Mouse (Mus musculus) neural tube, embryonic 11.5 days (tissue): ENCODE data around the gene Baz1b. TPM values are rescaled to one million over a fixed set of nuclear protein-coding genes. Genes with fewer than 3 reads are reported as not detected.

Experiments used
- ATAC-seq: fragments of 200-750 bp; cut with Nextera tagmentation; 2 replicates; pipeline ENCODE4 v1.8.0; 2017; ENCODE audit warnings: moderate number of reproducible peaks, mild to moderate bottlenecking, moderate TSS enrichment, moderate library complexity; ENCODE audit not compliant: insufficient read depth, low FRiP score, low TSS enrichment
- DNase-seq: peaks from one replicate; pipeline ENCODE4 v3.0.0-alpha.2; 2015; ENCODE audit warnings: low spot score
- H3K27ac ChIP-seq: fragments of 300-500 bp; sonication (generic); 2 replicates; pipeline ENCODE4 v1.5.1; 2014; ENCODE audit warnings: low read depth, mild to moderate bottlenecking, low read length
- H3K27me3 ChIP-seq: fragments of 300-500 bp; sonication (generic); 2 replicates; pipeline ENCODE4 v1.6.1; 2014; ENCODE audit warnings: mild to moderate bottlenecking, low read length, mixed read lengths; ENCODE audit not compliant: control insufficient read depth, insufficient read depth
- H3K36me3 ChIP-seq: fragments of 300-500 bp; sonication (generic); 2 replicates; pipeline ENCODE4 v1.6.1; 2014; ENCODE audit warnings: mild to moderate bottlenecking, low read length, moderate library complexity, mixed read lengths; ENCODE audit not compliant: control insufficient read depth, insufficient read depth
- H3K4me1 ChIP-seq: fragments of 300-500 bp; sonication (generic); 2 replicates; pipeline ENCODE4 v1.6.1; 2014; ENCODE audit warnings: low read length, mixed read lengths; ENCODE audit not compliant: control insufficient read depth, insufficient read depth
- H3K4me2 ChIP-seq: fragments of 300-500 bp; sonication (generic); 2 replicates; pipeline ENCODE4 v1.6.1; 2014; ENCODE audit warnings: low read depth, mild to moderate bottlenecking, moderate library complexity
- H3K4me3 ChIP-seq: fragments of 300-500 bp; sonication (generic); 2 replicates; pipeline ENCODE4 v1.5.1; 2014; ENCODE audit warnings: low read depth, low read length
- H3K9ac ChIP-seq: fragments of 300-500 bp; sonication (generic); 2 replicates; pipeline ENCODE4 v1.6.1; 2014; ENCODE audit warnings: mild to moderate bottlenecking, low read length
- H3K9me3 ChIP-seq: fragments of 300-500 bp; sonication (generic); 2 replicates; pipeline ENCODE4 v1.6.1; 2016; ENCODE audit warnings: low read length; ENCODE audit not compliant: control insufficient read depth
- WGBS: fragments of 180-500 bp; shearing (Covaris S2); extraction: QIAGEN DNeasy Blood & Tissue Kit; methylation state at CpG from one replicate; pipeline ENCODE4 v1.1.7; 2014; 5-methylcytosine and 5-hydroxymethylcytosine counted together
- polyA plus RNA-seq: library from polyadenylated mRNA; unstranded; fragments of >200 nt; fragmentation: Nextera tagmentation; extraction: Ambion mirVana; gene quantifications from 2 replicates; pipeline ENCODE4 v1.2.1, GENCODE M21; 2014

Baz1b gene
- polyA plus RNA-seq, 1 experiment from 2014 or later: 60.3 TPM

DNA sequence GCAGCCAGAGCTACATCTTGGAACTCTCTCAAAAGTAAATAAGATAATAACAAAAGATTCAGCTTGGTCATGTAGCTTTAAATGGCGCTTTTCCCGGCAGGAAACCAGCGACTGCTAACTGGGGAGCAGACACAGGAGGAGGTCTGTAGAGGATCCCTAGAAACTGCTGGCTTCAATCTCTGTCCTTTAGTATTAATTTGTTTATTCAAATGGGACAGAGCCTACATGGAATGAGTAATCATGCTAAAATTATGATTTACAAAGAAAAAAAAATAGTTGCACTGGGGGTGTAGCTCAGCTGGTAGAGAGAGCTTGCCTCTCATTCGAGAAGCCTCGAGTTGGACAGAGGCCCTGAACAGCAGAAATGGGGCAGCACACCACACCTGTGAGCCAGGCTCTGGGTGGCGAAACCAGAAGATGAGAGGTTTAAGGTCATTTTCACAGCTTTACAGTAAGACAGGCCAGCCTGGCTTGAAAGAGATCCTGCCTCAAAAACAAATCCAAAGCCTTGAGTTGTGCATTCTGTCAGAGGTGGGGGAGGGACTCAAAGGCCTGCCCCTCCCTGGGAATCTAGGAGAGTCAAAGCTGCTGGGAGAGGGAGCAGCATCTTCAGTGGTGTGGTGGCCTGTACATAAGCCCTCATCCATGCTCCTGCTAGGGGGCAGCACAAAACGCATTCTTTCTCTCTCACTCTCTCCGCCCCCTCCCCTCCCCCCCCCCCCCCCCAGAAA is 3.8 kb upstream of the Baz1b start:
- Histone ChIP-seq H3K9ac (no peak overlapping the region), H3K36me3 (peaks cover 18% of the 10 kb centered on the region), H3K4me3 (no peak overlapping the region), H3K9me3 (no peaks in the 10 kb centered on the region), H3K4me1 (no peaks in the 10 kb centered on the region), H3K4me2 (no peak overlapping the region), H3K27ac (no peak overlapping the region), H3K27me3 (no peaks in the 10 kb centered on the region)
- no peak for ATAC-seq
- no peak for DNase-seq
- 70% methylated on average over 8 of the region's 8 CpGs for WGBS

DNA sequence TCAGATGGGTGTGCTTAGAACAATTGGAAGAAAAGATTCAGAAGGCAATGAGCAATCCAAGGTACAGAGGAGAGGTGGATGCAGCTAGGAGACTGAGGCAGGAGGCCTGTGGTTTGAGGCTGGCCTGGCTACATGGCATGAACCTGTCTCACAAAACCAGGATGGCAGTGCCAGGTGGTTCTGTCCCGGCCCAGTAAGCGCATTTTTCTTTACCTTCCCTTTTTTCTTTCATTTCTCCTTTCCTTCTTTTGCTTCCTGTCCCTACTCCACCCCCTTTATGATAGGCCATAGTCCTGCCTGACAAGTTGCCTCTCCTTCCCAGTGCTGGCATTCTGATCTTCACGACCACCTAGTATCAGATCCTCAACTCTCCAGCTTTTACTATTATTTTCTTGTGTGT is 2.0 kb upstream of the Baz1b start:
- H3K9ac ChIP-seq: no peak overlapping the region
- WGBS: 90% methylated on average over 3 of the region's 3 CpGs
- no peaks in the 10 kb centered on the region for H3K9me3 ChIP-seq
- H3K4me3 ChIP-seq: no peak overlapping the region
- no peak overlapping the region for H3K4me2 ChIP-seq
- ATAC-seq: no peak
- DNase-seq: no peak
- peaks cover 16% of the 10 kb centered on the region for H3K4me1 ChIP-seq
- no peaks in the 10 kb centered on the region for H3K27me3 ChIP-seq
- peaks cover 12% of the 10 kb centered on the region for H3K36me3 ChIP-seq
- H3K27ac ChIP-seq: no peak overlapping the region

DNA sequence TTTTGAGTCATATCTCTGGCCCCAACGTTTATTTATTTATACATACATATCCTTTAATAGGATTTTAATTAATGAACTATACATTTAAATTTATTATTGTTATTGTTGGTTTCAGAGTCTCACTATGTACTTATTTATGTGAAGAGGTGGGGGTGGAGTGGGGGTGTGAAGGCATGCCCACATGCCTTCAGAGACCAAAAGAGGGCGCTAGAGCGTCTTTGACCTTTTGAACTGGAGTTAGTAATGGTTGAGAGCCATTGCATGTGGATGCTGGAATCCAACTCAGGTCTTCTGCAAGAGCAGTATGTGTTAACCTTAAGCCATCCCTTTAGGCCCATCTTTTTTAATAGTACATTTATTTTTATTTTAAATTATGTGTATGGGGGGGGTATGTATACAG is 1.5 kb upstream of the Baz1b start:
- WGBS: 41% methylated on average over 3 of the region's 3 CpGs
- Histone ChIP-seq H3K4me2 (no peak overlapping the region), H3K9ac (no peak overlapping the region), H3K36me3 (peaks cover 8% of the 10 kb centered on the region), H3K4me1 (peaks cover 17% of the 10 kb centered on the region), H3K27ac (no peak overlapping the region), H3K4me3 (no peak overlapping the region), H3K9me3 (no peaks in the 10 kb centered on the region), H3K27me3 (no peaks in the 10 kb centered on the region)
- DNase-seq: no peak
- no peak for ATAC-seq

DNA sequence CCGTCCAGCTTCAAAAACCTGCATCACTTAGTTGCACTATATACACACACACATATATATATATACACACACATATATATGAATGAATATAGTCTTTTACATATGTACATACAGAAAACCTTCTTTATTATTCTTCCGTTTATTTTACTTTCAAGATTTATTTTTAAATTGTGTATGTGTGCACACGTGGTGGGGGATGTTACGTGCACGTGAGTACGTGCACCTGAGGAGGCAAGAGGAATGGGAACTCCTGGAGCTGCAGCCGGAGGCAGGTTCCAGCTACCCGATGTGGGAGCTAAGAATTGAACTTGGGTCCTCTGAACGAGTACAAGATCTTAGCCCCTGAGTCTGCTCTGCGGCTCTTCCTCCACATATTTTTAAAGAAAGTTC is 838 bp upstream of the Baz1b start:
- 21% methylated on average over 10 of the region's 10 CpGs for WGBS
- H3K36me3 ChIP-seq: peaks cover 3% of the 10 kb centered on the region
- H3K9me3 ChIP-seq: no peaks in the 10 kb centered on the region
- ATAC-seq: no peak
- peak overlapping the region; percentile 65 for H3K9ac ChIP-seq
- peak overlapping the region; percentile 79 for H3K4me2 ChIP-seq
- DNase-seq: no peak
- H3K27ac ChIP-seq: peak overlapping the region; percentile 97
- no peaks in the 10 kb centered on the region for H3K27me3 ChIP-seq
- H3K4me3 ChIP-seq: peak overlapping the region; percentile 98
- H3K4me1 ChIP-seq: peaks cover 17% of the 10 kb centered on the region

DNA sequence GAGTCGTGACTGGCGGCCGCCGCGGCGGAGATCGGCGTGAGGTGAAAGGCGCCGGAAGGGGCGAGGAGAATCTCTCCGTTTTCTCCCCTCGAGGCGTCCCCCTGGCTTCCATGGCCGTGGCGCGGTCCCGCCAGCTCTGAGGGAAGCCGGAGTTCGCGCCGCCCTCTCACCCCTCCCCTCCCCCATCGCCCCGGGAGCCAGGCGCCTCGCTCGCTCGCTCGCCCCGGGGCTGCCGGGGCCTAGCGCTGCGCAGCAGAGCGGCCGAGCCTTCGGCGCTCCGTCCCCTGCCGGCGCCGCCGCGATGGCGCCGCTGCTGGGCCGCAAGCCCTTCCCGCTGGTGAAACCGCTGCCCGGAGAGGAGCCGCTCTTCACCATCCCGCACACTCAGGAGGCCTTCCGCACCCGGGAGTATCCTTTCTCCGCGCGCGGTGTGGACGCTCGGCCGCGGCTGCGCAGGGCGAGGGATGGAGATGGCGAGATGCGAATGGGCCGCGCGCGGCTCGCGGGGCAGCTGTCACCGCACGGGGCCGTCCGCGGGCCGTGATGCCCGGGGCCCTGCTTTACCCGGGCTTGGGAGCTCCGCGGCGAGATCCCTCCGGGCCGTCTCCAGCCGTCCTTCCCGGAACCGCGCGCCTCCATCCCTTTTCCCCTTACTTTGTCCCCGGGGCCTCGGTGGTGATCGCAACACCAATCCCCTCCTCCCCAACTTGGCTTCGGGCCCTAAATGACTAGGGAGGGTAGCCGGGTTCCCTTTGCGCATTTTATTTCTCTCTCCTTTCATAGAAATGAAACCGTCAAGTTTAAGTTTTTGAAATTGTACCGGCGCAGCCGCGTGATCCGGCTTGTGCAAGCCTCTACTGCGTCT is 517 bp downstream of the Baz1b start:
- Histone ChIP-seq H3K4me2 (peak overlapping the region; percentile 79), H3K9ac (peak overlapping the region; percentile 99), H3K4me3 (peak overlapping the region; percentile 98), H3K27me3 (no peaks in the 10 kb centered on the region), H3K9me3 (no peaks in the 10 kb centered on the region), H3K36me3 (no peaks in the 10 kb centered on the region; the same call in 1 of the 2 replicates), H3K27ac (peak overlapping the region; percentile 97), H3K4me1 (peaks cover 17% of the 10 kb centered on the region)
- DNase-seq: no peak
- under 1% methylated on average over 93 of the region's 102 CpGs for WGBS
- peak; percentile 57; the same call in 1 of the 2 replicates for ATAC-seq

DNA sequence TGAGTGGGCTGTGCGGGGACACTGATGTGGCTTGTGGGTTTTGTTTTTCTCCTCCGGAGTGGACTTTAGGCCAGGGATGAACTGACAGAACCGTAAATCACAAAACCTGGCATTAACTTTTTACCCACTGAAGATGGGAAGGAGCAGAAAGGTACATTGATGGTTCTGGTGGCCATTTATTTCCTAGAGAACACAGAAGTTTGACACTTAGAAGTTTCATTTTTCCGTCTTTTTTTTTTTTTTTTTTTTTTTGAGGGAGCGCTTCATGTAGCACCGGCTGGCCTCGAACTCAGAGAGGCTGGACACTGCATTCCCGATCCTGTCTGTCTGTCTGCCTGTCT is 1.1 kb downstream of the Baz1b start:
- H3K4me2 ChIP-seq: peak overlapping the region; percentile 79
- H3K4me1 ChIP-seq: peaks cover 17% of the 10 kb centered on the region
- no peaks in the 10 kb centered on the region for H3K9me3 ChIP-seq
- no peaks in the 10 kb centered on the region for H3K27me3 ChIP-seq
- 3% methylated on average over 8 of the region's 8 CpGs for WGBS
- H3K9ac ChIP-seq: peak overlapping the region; percentile 99
- DNase-seq: no peak
- no peaks in the 10 kb centered on the region; the same call in 1 of the 2 replicates for H3K36me3 ChIP-seq
- peak overlapping the region; percentile 98 for H3K4me3 ChIP-seq
- no peak for ATAC-seq
- H3K27ac ChIP-seq: no peak overlapping the region; the same call in 1 of the 2 replicates

DNA sequence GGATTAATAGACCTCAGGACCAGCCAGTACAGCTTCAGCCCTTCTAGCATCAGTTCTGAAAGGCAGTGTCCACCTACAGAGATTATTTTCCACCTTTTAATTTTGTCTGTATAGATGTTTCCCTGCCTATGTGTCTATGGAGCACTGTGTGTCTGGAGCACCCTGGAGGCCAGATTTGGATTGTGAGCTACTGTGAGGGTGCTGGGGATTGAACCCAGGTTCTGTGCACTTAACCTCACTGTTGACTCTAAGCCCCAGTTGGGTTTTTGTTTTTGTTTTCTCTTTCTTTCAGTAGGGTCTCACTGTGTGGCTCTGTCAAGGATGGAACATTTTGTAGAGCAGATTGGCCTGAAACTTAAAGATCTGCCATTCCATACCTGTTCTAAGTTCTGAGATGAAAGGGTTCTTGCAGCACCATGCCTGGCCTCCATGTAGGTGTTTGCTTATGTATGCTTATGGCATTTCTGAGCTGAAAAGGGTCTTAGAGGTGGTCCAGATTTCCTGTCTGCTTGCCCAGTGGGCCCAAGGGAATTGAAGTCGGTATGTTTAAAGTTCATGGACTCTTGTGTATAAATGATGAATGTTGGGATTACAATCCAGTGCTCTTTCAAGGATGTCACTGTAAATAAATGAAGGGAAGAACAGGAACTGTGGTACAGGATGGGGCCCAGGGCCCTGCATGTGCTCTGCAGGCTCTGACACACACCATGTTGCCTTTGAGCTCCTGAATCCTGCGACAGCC is 2.4 kb downstream of the Baz1b start:
- H3K4me3 ChIP-seq: peak overlapping the region; percentile 98
- WGBS: 71% methylated on average over 2 of the region's 2 CpGs
- H3K27me3 ChIP-seq: no peaks in the 10 kb centered on the region
- peak overlapping the region; percentile 99 for H3K9ac ChIP-seq
- no peaks in the 10 kb centered on the region; the same call in 1 of the 2 replicates for H3K36me3 ChIP-seq
- H3K4me1 ChIP-seq: peaks cover 17% of the 10 kb centered on the region
- ATAC-seq (no peak), DNase-seq (no peak)
- H3K27ac ChIP-seq: no peak overlapping the region
- peak overlapping the region; percentile 79 for H3K4me2 ChIP-seq
- no peaks in the 10 kb centered on the region for H3K9me3 ChIP-seq

DNA sequence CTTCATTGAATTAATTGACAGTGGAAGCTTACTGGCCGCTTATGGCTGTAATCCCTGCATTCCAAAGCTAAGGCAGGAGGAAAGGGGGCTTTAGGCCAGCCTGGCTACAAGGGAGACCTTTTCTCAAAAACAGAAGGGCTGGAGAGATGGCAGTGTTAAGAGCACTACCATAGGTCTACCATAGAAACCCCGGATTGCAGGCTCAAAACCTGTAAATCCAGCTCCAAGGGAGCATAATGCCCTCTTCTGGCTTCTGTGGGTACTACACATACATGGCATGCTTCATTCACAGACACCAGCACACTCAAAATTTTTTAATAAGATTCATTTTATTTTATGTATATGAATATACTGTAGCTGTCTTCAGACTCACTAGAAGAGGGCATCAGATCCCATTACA is 4.6 kb downstream of the Baz1b start:
- 46% methylated on average over 2 of the region's 2 CpGs for WGBS

More for the DNA sequence above, 4.6 kb downstream of the Baz1b start:
- DNase-seq: peak; percentile 46
- Histone ChIP-seq H3K27me3 (no peaks in the 10 kb centered on the region), H3K4me1 (peaks cover 17% of the 10 kb centered on the region), H3K4me2 (no peak overlapping the region), H3K9me3 (no peaks in the 10 kb centered on the region), H3K27ac (no peak overlapping the region), H3K4me3 (no peak overlapping the region), H3K36me3 (no peaks in the 10 kb centered on the region; the same call in 1 of the 2 replicates), H3K9ac (no peak overlapping the region)
- ATAC-seq: no peak
